Mouse (Mus musculus): ENCODE measurements around the gene Cyp4x1.

GRCm38 (mm10) chr4:115057674-115058316 is 76.3 kb downstream of the Cyp4x1 start:
- TF ChIP-seq CTCF (IDR thresholded peaks at IDR 0.05; ENCODE audit: low read depth, low read length): no peak
- no peak for TF ChIP-seq GATA2 (IDR thresholded peaks at IDR 0.05; ENCODE audit: borderline replicate concordance, low read depth, low read length)
- TF ChIP-seq TAL1 (conservative IDR thresholded peaks at IDR 0.05; ENCODE audit: low read depth, low read length): no peak
- TF ChIP-seq GATA1 (IDR thresholded peaks at IDR 0.05; ENCODE audit: borderline replicate concordance, low read length): no peak

All from G1E (cell line).